Mouse (Mus musculus): Measurements from ENCODE around the gene Ifrd2. TPM values are rescaled to one million over a fixed set of nuclear protein-coding genes. Genes with fewer than 3 reads are reported as not detected.
"Not testable (repeated sequence)": the region's sequence is repeated elsewhere in the genome, so short reads cannot be mapped to it uniquely, and the experiment has no call there.

Gene Ifrd2
- polyA plus RNA-seq, 1 experiment, result 31.5 TPM

GRCm38 (mm10) chr9:107556346-107556745, 31.1 kb upstream of the Ifrd2 start:
- TF ChIP-seq CTCF (IDR thresholded peaks at IDR 0.05; ENCODE audit: borderline replicate concordance, insufficient read depth, low read length), result no peak
- TF ChIP-seq POLR2A (IDR thresholded peaks at IDR 0.05; ENCODE audit: low read depth, low read length), result no peak
- Histone ChIP-seq H3K27ac (ENCODE audit: insufficient read depth, low read length) (peak overlapping the region; percentile 7; the same call in 1 of the 2 replicates), H3K4me1 (ENCODE audit: control insufficient read depth, insufficient read depth, low read length) (peaks cover 12% of the 10 kb centered on the region; the same call in 1 of the 2 replicates), H3K4me3 (ENCODE audit: insufficient read depth, low read length) (peak overlapping the region; percentile 76)

GRCm38 (mm10) chr9:107563029-107563581, 24.3 kb upstream of the Ifrd2 start, which contains the start of gene Tusc2:
Tusc2 (plus strand) TSS chr9:107563255.
- peak within 1 kb of the TSS; percentile 57 for H3K4me3 ChIP-seq (ENCODE audit: insufficient read depth, low read length)
- H3K4me1 ChIP-seq (ENCODE audit: control insufficient read depth, insufficient read depth, low read length), result peaks cover 4% of the 10 kb centered on the region; the same call in 1 of the 2 replicates
- no peak within 1 kb of the TSS for H3K27ac ChIP-seq (ENCODE audit: insufficient read depth, low read length)
- no peak for TF ChIP-seq CTCF (IDR thresholded peaks at IDR 0.05; ENCODE audit: borderline replicate concordance, insufficient read depth, low read length)
- peak; percentile 68 for TF ChIP-seq POLR2A (IDR thresholded peaks at IDR 0.05; ENCODE audit: low read depth, low read length)

DNA sequence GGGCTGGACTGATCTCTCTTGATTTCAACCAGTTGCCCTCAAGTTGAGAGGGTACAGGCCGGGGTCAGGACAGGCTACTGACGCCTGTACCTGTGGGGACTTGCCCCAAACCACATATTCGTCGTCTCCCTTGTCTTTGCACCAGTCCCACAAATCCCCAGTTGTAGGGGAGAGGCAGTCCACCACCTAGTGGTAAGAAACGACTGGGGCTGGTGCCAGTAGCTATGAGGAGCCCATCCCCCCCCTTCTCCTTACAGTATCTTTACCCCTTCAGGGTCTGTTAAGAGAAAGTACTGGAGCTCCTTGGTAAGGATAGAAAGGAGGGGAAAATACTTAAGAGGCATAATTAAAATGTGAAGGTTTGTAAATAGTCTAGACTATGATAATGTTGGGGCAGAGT, 21.9 kb upstream of the Ifrd2 start:
- H3K27ac ChIP-seq (ENCODE audit: insufficient read depth, low read length); H3K4me1 ChIP-seq (ENCODE audit: control insufficient read depth, insufficient read depth, low read length); H3K4me3 ChIP-seq (ENCODE audit: insufficient read depth, low read length): not testable (repeated sequence)

- TF ChIP-seq POLR2A (IDR thresholded peaks at IDR 0.05; ENCODE audit: low read depth, low read length) (no peak), CTCF (IDR thresholded peaks at IDR 0.05; ENCODE audit: borderline replicate concordance, insufficient read depth, low read length) (peak; percentile 83; the same call in 1 of the 2 replicates)
- H3K4me3 ChIP-seq (ENCODE audit: insufficient read depth, low read length), result no peak overlapping the region
- H3K4me1 ChIP-seq (ENCODE audit: control insufficient read depth, insufficient read depth, low read length), result peaks cover 4% of the 10 kb centered on the region; the same call in 1 of the 2 replicates
- H3K27ac ChIP-seq (ENCODE audit: insufficient read depth, low read length), result no peak overlapping the region
These were observed 21.3 kb upstream of the Ifrd2 start for GRCm38 (mm10) chr9:107566041-107566709.

DNA sequence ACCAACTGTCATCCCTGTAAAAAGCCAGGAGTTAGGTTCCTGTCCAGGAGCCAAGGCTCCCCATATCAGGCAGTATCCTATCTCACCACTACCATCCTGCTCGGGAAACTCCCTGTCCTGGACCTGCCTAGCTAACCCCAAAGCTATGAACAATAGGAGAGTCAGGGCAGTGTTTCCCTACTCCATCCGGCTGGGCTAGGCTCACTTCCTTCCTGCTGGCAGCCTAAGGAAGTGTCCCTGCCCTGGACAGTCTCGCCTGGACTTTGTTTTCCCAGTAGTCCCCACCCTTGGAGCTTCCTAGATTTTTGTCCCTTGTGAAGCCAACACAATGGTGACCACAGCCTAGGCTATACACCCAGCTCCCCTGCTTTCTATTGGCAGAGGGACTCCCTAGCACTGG, 20.6 kb upstream of the Ifrd2 start:
- Histone ChIP-seq H3K4me3 (ENCODE audit: insufficient read depth, low read length) (no peak overlapping the region), H3K4me1 (ENCODE audit: control insufficient read depth, insufficient read depth, low read length) (peaks cover 4% of the 10 kb centered on the region; the same call in 1 of the 2 replicates), H3K27ac (ENCODE audit: insufficient read depth, low read length) (no peak overlapping the region)
- TF ChIP-seq CTCF (IDR thresholded peaks at IDR 0.05; ENCODE audit: borderline replicate concordance, insufficient read depth, low read length) (no peak), POLR2A (IDR thresholded peaks at IDR 0.05; ENCODE audit: low read depth, low read length) (no peak)

- H3K4me3 ChIP-seq (ENCODE audit: insufficient read depth, low read length), result peak within 1 kb of the TSS; percentile 81
- H3K4me1 ChIP-seq (ENCODE audit: control insufficient read depth, insufficient read depth, low read length), result peaks cover 4% of the 10 kb centered on the region; the same call in 1 of the 2 replicates
- TF ChIP-seq CTCF (IDR thresholded peaks at IDR 0.05; ENCODE audit: borderline replicate concordance, insufficient read depth, low read length) (no peak), POLR2A (IDR thresholded peaks at IDR 0.05; ENCODE audit: low read depth, low read length) (no peak)
- peak within 1 kb of the TSS; percentile 31; the same call in 1 of the 2 replicates for H3K27ac ChIP-seq (ENCODE audit: insufficient read depth, low read length)
These were observed 19.6 kb upstream of the Ifrd2 start, which contains the start of gene Hyal2 for GRCm38 (mm10) chr9:107567702-107568319. Hyal2 (plus strand) TSS chr9:107567945.

DNA sequence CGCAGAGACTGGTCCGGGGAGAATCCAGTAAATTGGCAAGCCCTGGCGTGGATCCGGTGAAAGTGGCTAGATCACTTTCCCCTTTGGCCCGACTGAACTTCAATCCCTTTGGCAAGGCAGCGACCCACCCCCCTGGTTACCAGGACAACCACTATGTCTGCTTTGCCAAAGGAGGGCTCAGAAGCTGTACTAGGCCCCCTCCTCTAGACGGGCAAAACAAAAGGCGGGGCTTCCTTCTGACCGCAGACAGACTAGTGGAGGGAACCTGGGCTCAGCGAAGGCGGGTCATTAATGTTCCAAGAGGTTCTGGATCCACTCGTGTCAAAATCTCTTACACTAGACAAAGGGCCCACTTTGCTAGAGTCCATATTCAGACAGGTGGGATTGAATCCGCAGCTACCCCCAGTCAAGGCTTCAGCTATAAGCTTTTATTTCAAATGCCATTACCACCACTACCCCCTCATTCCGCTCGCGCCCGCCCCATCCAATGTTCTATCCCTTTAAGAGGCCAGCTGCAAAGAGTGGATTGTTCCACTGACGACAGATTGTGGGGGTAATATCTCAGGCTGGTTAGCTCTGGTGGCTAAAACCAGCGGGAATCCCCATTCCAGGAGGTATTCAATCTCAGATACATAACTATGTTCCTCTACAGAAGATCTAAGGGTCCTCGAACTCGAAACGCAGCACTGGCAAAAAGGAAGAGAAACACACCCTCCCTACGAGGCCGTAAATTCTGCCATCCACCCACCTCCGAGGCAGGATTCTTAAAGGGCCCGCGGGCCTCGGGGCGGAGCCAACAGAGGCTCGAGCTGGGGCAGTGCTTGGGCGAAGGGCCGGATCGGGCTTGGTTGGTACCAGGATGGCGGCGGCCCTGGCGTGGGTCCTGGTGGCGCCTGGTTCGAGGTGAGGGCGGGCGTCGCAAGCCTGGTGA, 18.8 kb upstream of the Ifrd2 start:
- peak overlapping the region; percentile 81 for H3K4me3 ChIP-seq (ENCODE audit: insufficient read depth, low read length)
- peak overlapping the region; percentile 31; the same call in 1 of the 2 replicates for H3K27ac ChIP-seq (ENCODE audit: insufficient read depth, low read length)
- peaks cover 4% of the 10 kb centered on the region; the same call in 1 of the 2 replicates for H3K4me1 ChIP-seq (ENCODE audit: control insufficient read depth, insufficient read depth, low read length)
- TF ChIP-seq POLR2A (IDR thresholded peaks at IDR 0.05; ENCODE audit: low read depth, low read length), result peak; percentile 68
- no peak for TF ChIP-seq CTCF (IDR thresholded peaks at IDR 0.05; ENCODE audit: borderline replicate concordance, insufficient read depth, low read length)

DNA sequence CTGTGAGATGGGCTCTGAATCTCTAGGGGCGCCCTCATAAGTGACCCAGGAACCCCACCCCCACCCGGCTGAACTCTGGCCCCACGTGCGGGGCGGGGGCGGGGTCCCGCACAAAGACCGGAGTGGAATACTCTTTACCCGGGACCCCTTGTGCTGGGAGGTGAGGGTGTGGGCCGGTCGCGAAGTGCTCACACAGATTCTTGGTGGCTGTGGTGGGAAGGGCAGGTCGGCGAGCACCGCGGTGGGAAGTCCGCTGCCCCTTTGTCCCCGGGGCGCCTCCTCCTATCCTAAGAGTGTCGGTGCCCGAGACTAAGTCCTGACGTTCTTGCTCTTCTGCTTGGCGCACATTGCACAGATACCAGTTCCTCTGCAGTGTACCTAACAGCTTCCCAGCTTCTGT, 18.2 kb upstream of the Ifrd2 start:
- H3K4me1 ChIP-seq (ENCODE audit: control insufficient read depth, insufficient read depth, low read length), result no peaks in the 10 kb centered on the region

DNA sequence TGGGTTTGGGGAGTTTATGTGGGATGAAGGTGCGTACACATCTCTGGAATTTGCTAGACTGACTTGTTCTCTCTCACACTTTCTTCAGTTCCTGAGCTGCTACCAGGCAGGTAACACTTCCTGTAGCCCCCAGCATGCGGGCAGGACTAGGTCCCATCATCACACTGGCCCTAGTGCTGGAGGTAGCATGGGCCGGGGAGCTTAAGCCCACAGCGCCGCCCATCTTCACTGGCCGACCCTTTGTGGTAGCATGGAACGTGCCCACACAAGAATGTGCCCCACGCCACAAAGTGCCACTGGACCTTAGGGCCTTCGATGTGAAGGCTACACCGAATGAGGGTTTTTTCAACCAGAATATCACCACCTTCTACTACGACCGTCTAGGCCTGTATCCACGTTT, 17.4 kb upstream of the Ifrd2 start:
- TF ChIP-seq CTCF (IDR thresholded peaks at IDR 0.05; ENCODE audit: borderline replicate concordance, insufficient read depth, low read length) (no peak), POLR2A (IDR thresholded peaks at IDR 0.05; ENCODE audit: low read depth, low read length) (no peak)
- H3K4me1 ChIP-seq (ENCODE audit: control insufficient read depth, insufficient read depth, low read length), result no peaks in the 10 kb centered on the region
- no peak overlapping the region for H3K27ac ChIP-seq (ENCODE audit: insufficient read depth, low read length)
- peak overlapping the region; percentile 81 for H3K4me3 ChIP-seq (ENCODE audit: insufficient read depth, low read length)

More for the DNA sequence above, 18.2 kb upstream of the Ifrd2 start:
- Histone ChIP-seq H3K4me3 (ENCODE audit: insufficient read depth, low read length) (peak overlapping the region; percentile 81), H3K27ac (ENCODE audit: insufficient read depth, low read length) (peak overlapping the region; percentile 12; the same call in 1 of the 2 replicates)
- TF ChIP-seq POLR2A (IDR thresholded peaks at IDR 0.05; ENCODE audit: low read depth, low read length) (no peak), CTCF (IDR thresholded peaks at IDR 0.05; ENCODE audit: borderline replicate concordance, insufficient read depth, low read length) (no peak)
